Mouse (Mus musculus) heart, adult 2 months (tissue): ENCODE results near the gene Hnrnpa2b1.

Experiments used
- CTCF ChIP-seq: fragments of 200-600 bp; IDR thresholded peaks from 2 replicates; pipeline ENCODE4 v1.8.1; 2022; ENCODE audit warnings: antibody characterized with exemption, mild to moderate bottlenecking, moderate library complexity
- EP300 ChIP-seq: fragments of 200-500 bp; IDR thresholded peaks from 2 replicates; pipeline ENCODE4 v1.6.1; 2011; ENCODE audit warnings: low read depth, low read length, control low read depth; ENCODE audit not compliant: insufficient read depth
- POLR2A ChIP-seq: fragments of 200-500 bp; IDR thresholded peaks from 2 replicates; pipeline ENCODE4 v1.6.1; 2011; ENCODE audit warnings: mild to moderate bottlenecking, low read depth, low read length, control low read depth; ENCODE audit not compliant: insufficient read depth

DNA sequence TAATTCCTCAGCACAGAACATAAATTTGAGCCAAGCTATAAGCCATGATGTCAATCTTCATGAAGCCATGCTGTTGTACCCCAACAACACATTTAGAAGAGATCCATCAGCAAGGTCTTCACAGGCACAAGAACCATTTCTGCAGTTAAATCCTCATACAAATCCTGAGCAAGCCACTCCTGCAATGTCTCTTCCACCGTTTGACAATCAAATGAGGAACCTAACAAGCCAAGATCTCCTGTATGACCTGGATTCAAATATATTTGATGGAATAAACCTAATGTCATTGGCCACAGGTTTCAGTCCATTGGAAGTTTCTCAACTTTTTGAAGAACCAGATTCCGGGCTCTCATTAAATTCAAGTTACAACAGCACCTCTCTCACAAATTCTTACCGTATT, 12.4 kb downstream of the Hnrnpa2b1 start:
- TF ChIP-seq CTCF (no peak), EP300 (no peak), POLR2A (0 out of 2 replicates have a peak, but pooled peaks have one; percentile 38)
